Mouse (Mus musculus): ENCODE results near the gene Camk2n2.
"Not testable (repeated sequence)": the region's sequence is repeated elsewhere in the genome, so short reads cannot be mapped to it uniquely, and the experiment has no call there.

Gene Camk2n2

DNA sequence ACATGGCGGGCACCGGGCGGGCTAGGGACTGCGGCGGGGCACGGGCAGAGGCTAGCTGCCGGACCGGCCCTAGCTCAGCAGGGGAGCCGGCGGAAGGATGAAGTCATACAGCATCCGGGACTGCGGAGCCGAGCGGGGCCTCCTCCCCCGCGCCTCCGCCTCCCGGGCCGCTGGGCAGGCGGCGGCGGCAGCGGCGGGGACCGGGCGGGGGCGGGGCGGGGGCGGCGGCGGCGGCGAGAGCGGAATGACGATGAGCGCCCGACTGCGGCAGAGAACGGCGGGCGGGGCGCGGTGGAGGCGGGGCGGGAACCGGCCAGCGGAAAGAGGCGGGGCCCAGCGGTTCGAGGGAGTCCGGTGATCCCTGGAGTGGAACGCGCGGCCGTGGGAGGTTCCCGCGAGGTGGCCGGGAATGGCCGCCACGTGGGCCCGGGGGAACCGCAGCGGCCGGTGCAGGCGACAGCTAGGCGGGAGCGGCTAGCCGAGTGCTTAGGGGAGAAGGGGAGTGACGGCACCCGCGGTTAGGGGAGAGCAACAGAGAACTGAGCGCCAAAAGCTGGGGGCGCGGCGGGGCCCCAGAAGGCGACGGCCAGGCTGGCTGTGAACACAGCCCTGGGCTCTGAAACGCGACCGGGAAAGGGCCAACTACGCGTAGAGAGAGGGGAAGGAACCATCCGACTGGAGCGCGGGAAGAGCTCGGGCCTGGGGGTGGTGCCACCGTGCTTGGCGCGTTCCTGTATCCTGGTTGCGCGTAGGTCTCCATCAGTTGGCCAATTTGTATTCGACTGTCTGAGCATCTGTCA, at the start of gene Camk2n2:
Camk2n2 (minus strand) TSS at position 97 of the 800 bp plus-strand sequence.
- peak; percentile 81 for DNase-seq

GRCm38 (mm10) chr16:20670291-20670690, 49.2 kb upstream of the Camk2n2 start:
- no peak for DNase-seq

DNA sequence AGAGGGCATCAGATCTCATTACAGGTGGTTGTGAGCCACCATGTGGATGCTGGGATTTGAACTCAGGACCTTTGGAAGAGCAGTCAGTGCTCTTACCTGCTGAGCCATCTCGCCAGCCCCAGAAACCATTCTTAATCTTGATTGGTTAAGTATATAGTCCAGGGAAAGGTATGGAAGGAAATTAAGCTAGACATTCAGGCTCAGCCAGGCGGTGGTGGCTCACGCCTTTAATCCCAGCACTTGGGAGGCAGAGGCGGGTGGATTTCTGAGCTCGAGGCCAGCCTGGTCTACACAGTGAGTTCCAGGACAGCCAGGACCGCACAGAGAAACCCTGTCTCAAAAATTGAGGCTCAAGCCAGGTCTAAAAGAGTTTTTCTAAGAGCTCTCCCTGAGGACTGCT, 46.9 kb upstream of the Camk2n2 start, which contains the start of gene Eif4g1:
Eif4g1 (plus strand) TSS at position 301 of the 400 bp plus-strand sequence.
- not testable (repeated sequence) for DNase-seq

DNA sequence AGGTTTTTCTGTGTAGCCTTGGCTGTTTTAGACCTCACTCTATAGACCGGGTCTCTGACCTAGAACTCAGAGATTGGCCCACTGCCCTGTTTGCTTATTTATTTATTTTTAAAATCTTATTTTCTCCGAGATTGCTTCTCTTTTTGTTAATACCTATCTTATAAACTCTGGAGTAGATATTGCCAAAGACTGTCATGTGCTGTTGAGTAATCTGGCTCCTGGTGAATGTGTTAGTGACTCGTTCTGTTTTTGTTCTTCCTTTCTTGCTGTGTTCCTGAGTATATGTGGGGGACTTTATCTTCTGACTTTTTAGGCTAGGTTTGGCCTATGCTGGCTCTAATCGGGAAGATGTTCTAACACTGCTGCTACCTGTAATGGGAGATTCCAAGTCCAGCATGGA, 36.6 kb upstream of the Camk2n2 start:
- no peak for DNase-seq

- DNase-seq: no peak
These were observed 32.2 kb upstream of the Camk2n2 start for GRCm38 (mm10) chr16:20653315-20653714.

- DNase-seq: no peak
These were observed 30.8 kb upstream of the Camk2n2 start for GRCm38 (mm10) chr16:20651947-20652310.

DNA sequence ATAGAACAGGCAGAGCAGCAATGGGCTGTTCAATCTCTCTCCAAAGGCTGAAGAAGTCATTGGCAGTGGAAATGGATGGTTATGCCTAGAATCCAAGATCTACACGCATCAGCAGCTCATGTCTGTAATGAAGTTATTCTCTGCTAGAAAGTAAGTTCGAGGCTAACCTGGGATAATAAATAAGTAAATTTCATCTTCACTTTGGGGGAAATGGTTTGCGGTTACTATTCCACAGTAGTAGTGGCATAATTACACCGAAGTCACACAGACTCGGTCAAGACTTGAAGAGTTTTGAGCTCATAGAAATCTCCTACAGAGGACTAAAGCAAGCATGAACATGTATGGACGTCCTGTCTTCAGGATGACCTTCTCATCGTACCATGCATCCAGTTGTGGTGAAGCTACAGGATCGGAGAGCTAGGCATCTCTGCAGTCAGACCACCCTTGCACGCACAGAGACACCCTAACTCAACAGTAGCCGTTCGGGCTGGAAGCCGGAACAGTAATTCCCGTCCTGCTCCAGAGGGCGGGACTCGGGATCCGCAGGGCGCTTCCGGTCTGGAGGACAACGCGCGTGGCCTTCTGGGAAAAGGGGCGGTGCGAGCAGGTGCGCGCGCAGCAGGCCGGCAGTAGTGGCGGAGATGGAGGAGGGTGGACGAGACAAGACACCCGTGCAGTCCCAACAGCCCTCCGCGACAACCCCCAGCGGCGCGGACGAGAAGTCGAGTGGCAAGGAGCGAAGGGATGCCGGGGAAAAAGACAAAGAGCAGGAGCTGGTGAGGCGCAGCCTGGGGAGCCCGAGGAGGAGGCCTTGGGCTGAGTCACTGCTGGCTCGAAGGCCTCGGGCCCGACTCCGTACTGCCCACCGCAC, 30.2 kb upstream of the Camk2n2 start, which contains the start of gene Psmd2:
Psmd2 (plus strand) TSS at position 577 of the 871 bp plus-strand sequence.
- DNase-seq: peak; percentile 98

DNA sequence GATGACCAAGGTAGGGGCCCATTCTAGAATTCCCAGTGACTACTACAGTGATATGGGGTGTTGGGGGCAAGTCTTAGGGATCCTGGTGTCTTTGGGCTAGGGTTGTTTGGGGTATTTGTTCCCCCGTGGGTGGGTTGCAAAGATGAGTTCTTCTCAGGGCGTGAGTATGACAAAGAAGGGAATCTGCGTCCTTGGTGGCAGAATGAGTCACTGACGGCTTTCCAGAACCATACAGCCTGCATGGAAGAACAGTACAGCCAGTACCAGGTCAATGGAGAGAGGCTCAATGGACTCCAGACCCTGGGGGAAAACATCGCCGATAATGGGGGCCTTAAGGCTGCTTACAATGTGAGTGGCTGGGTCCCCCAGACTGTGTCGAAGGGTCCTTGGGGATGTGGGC, 22.8 kb upstream of the Camk2n2 start:
- DNase-seq: no peak

DNA sequence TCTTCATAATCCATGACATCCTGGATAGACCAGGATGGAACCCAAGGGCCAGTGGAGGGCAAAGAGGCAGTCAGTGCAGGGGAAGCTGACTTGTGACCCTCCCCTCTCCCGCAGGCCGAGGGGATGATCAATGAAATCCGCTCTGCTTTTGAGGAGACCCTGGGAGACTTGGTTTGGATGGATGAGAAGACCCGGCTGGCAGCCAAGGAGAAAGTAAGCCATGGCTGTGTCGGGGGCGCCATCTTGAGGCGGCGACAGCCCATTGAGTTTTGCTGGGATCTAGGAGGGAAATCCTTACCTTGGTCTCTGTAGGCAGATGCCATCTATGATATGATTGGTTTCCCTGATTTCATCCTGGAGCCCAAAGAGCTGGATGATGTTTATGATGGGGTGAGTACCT, 21.1 kb upstream of the Camk2n2 start:
- peak; percentile 80 for DNase-seq

- no peak for DNase-seq
These were observed 17.3 kb upstream of the Camk2n2 start for GRCm38 (mm10) chr16:20638367-20638766.

DNA sequence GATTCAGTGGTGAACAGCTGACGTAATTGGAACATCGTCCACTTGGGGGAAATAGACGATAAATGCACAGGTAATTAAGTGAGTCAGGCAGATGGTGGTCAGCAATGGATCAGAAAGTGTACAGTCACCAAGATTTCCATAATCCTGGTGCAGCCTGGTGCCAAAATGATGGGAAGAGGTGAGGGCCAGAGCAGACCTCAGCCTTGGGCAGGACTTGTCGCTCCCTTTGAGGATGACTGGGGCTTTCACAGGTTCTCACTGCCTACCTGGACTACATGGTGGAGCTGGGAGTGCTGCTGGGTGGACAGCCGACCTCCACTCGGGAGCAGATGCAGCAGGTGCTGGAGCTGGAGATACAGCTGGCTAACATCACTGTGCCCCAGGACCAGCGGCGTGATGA, 16.3 kb upstream of the Camk2n2 start:
- no peak for DNase-seq

- no peak for DNase-seq
These were observed 8.9 kb upstream of the Camk2n2 start, which contains the start of gene Ece2 for GRCm38 (mm10) chr16:20629731-20630634. Gene Ece2 (plus strand): TSS chr16:20629828.

GRCm38 (mm10) chr16:20628871-20629391, 7.8 kb upstream of the Camk2n2 start:
- DNase-seq: no peak

- DNase-seq: no peak
These were observed 2.1 kb upstream of the Camk2n2 start for GRCm38 (mm10) chr16:20623211-20623610.

- DNase-seq: peak; percentile 36
These were observed 1.1 kb upstream of the Camk2n2 start for GRCm38 (mm10) chr16:20621991-20622685.

GRCm38 (mm10) chr16:20620751-20621190, 316 bp downstream of the Camk2n2 start:
- no peak for DNase-seq

GRCm38 (mm10) chr16:20620399-20620735, 720 bp downstream of the Camk2n2 start:
- DNase-seq: no peak

- DNase-seq: peak; percentile 47
These were observed 1.3 kb downstream of the Camk2n2 start for GRCm38 (mm10) chr16:20619541-20620398.

GRCm38 (mm10) chr16:20611357-20612227, 9.5 kb downstream of the Camk2n2 start, which contains the start of the genes Eef1akmt4, Gm49333 and Alg3:
Gene Eef1akmt4 (plus strand): TSS chr16:20611593.
Gene Gm49333 (plus strand): TSS chr16:20611610.
Gene Alg3 (minus strand): TSS chr16:20611735.
- DNase-seq: peak; percentile 93

Data from kidney, postnatal 14 days (tissue).